Mouse (Mus musculus) mature B cell (primary cell): ENCODE measurements around the gene Sept3.
"Not testable (repeated sequence)": the region's sequence is repeated elsewhere in the genome, so short reads cannot be mapped to it uniquely, and the experiment has no call there.

Source experiments
- in situ Hi-C: fragments of 300-500 bp; cut with MboI; formaldehyde crosslinking; loops from 2 replicates; pipeline ENCODE4 v1.14.3; 2019

The Sept3 gene

DNA sequence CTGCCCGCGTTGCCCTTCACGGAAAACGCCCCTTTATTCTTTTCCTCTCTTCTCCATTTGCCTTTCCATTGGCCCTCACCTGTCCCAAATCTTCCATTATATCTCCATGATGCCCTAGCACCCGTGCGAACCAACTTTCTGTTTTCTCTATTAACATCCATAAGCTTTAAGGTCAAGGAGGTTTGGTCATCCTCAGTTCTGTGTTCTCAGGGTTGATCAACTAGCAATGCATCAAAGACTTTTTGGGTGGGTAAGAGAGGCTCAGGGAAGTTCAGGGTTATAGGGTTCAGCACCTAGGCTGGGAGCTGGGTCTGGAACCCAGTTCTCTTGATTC lies at the start of gene Sept3:
Gene Sept3 (plus strand): TSS at position 301 of the 334 bp plus-strand sequence.
- in situ Hi-C loops = no loop called here

DNA sequence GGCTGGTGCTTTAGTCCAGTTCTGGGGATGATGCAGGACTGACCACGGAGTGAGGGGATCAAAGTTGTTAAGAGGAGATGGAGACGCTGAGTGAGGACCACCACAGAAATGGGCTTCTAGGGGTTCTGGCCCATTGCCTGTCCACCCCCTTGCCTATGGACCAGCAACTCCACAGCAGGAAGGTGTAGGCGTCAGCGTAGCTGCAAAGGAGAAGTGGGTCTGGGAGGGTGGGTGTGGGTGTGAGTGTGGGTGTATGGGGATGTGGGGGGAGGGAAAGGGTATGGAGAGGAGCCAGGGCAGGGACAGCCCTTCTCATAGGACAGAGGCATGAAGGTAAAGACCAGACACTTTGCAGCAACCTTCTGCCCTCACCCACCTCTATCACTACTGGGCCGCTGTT lies 48.9 kb upstream of the Sept3 start:
- in situ Hi-C loops = loop anchor here (5.0 kb wide), 1 partner anchor 83 kb away; no protein-coding TSS in a partner anchor

DNA sequence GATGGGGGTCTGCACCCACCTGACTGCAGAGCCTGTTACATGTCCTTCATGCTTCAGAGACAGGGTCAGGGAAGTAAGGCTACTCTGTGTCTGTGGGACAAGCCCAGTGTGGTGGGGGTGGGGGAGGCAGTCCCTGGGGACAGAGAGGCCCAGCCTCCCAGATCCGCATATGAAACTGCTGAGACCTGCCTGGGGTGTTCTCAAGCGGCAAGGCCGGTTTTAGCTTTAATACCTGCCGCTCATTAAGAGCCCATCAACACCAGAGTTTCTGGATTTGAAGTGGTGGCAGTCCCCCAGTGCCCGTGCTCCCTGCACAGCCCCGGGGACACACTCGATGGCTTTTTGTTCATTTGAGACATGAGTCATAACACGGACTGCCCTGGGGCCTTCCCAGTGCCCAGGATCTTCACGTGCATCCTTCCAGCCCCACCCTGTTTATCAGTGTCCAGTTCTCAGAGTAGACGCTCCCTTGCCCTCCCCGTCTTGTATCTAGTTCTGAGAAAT lies 45.1 kb upstream of the Sept3 start:
- in situ Hi-C loops = loop anchor here (5.0 kb wide), 1 partner anchor 87 kb away; no protein-coding TSS in a partner anchor

DNA sequence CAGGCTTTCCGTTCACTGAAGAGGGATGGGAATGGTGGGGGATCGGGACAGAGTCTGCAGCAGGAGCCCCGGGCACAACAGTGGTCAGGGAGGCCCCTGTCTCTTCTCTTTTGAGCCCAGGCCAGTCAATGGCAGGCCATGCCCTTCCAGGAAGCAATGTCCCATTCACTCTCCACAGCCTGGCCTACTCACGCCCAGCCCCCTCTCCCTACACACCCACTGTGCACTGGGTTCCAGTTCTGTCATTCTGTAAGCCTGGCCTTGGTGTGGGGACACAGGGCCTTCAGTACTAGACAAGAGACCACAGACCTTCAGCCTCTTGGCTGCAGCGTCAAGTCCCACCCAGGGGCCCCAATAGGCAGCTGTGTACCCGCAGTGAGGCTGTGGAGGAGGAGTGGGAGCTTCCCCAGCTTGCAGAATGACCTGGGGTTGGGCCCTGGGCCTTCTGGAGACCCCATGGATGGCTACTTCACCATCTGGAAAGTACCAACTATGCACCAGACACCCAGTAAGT lies 44.5 kb upstream of the Sept3 start:
- in situ Hi-C loops = no loop called here

DNA sequence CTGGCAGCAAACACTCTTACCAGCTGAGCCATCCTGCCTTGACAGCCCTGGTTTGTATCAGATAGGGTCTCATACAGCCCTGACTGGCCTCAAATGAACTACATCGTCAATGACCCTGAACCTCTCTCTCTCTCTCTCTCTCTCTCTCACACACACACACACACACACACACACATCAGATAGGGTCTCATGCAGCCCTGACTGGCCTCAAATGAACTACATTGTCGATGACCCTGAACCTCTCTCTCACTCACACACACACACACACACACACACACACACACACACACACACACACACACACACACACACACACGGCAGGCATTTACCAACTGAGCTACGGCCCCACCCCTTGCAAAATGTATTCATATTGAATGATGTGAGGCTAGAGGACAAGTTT lies 43.6 kb upstream of the Sept3 start:
- in situ Hi-C loops = no loop called here

DNA sequence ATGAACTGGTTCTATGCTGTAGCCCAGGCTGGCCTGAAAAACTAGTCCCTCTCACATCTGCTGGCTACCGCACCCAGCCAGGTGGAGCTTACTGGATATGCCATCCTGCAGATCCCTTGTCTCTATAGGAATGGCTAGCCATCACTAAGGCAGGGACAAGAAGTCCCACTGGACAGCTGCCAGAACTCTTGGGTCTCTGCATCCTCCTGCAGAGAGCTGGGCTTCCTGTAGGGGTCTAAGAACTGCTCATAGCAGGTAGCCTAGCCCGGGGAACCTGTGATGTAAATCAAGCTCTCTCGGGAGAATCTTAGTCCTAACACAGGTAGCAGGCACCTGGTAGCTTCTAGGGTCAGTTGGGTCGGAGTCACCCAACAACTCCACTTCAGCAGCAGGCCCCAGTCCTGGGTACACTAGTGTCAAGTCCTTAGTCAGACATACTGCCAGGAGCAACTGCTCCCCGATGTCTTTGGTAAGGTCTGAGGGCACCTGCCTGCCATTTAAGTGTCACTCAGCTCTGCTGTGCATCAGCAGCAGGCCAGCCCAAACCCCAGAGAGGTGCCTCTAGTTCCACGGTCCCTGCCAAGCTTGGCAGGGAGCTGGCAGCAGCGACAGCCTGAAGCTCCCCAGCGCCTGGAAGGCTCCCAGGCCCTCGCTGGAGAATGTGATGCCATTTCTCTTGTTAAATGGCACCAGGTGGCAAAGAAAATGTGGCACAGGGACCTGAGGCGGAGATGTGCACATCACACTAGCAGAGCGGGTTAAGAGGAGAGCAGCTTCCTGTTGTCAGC lies 42.9 kb upstream of the Sept3 start:
- in situ Hi-C loops = no loop called here

DNA sequence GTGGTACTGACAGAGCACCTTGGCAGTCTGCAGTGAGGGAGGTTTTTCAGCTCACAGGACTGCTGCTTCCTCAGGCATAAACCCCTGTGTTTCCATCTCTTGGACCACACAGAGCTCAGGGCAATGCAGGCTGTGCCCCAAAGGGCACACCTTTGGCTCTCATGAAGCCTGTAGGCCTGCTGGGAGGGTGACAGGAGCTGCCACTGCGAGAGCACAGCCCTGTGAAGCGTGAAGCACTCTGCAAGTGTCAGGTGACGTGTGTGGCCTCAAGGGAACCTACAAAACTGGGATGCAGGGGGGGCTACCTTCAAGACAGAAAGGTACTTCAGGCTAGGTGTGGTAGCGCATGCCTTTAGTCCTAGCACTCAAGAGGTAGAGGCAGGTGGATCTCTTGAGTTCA lies 42.0 kb upstream of the Sept3 start:
- in situ Hi-C loops = no loop called here

DNA sequence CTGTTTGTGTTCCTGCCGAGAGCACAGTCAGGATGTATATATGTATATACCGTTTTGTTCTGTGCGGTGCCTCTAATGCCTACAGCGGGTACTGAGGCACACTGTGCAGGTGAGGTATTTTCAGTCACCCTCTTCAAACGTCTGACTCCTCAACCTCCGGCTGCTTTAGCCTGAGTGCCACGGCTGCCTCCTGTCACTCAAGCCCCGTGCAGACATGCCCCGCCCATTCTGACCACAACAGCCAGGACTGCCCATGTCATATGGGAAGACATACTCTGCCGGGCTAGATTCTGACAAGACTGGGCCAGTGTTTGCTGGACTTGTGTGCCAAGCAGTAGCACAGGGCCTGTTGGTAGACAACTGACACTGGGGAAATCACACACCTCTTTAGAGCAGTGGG lies 39.0 kb upstream of the Sept3 start:
- in situ Hi-C loops = no loop called here

DNA sequence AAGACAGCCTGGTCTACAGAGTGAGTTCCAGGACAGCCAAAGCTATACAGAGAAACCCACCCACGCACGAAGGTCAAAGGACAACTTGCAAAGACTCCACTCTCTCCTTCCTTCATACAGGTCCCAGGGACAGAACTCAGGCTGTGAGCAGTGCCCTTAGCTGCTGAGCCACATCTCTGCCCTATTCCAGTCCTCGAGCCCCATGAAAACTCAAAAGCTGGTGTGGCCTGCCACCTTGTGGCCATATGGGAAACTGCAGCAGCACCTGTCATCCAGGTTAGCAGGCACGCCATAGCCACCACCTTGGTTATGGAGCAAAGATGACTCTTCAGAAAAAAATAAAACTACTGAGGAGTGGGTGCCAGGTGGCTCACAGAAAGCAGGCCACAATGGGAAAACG lies 38.1 kb upstream of the Sept3 start:
- in situ Hi-C loops = no loop called here

DNA sequence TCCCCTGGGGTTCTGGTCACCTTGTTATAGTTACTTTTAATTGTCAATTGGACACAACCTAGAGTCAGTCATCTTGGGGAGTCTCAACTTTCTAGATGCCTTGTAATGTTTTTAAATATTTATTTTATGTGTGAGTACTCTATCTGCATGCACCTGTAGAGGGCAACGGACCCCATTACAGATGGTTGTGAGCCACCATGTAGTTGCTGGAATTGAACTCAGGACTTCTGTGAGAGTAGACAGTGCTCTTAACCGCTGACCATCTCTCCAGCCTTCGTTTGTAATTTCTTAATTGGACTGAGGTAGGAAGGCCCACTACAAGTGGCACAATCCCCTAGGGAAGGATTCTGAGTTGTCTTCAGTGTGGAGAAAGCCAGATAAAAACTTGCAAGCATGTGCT lies 31.4 kb upstream of the Sept3 start:
- in situ Hi-C loops = no loop called here

DNA sequence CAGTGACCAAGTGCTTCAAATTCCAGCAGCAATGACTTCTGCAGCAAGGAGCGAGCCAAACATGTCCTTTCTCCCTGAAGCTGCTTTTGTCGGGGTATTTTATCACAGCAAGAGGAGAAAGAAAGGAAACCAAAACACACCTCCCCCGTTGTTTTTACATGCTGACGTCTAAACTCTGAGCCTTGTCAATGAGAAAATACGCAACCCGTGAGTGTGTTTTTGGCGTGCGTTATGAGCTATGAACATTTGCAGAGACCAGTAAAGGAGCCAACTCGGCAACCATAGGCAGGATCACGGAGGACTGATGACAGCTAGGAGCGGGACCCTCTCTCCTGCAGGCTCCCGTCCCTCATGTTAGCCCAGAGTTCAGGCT lies 31.0 kb upstream of the Sept3 start:
- in situ Hi-C loops = no loop called here

DNA sequence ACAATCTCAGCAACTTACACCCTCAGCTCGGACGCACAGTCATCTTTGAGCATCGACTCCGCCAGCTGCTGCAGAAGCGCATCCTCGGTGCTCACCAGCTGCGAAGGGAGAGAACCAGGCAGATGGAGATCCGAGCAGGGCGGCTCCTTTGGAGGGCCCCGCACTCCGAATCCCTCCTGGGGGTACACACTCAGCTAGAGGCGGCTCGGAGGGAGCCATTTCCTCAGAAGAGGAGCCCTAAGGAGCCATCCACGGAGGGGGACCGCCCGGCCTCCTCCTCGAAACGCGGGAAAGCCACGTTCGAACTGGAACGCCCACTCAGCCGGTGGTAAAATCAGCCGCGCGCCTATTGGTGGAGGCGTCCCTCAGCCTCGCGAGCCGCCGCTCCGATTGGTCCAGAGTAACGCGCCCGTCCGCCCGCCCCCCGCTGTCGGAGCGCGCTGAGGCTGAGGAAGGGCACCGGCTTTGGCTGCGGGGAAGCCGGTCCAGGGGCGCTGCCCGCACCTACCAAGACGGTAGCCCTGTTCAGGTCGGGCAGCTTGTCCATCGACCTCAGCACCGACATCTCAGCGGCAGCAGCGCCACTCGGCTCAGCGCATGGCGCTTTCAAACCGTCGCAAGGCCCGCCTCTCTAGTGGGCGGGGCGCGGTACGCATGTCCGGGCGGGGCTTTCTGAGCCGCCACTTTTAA lies 30.4 kb upstream of the Sept3 start, which contains the start of gene Cenpm:
Gene Cenpm (minus strand): TSS at position 634 of the 690 bp plus-strand sequence.
- in situ Hi-C loops = no loop called here

DNA sequence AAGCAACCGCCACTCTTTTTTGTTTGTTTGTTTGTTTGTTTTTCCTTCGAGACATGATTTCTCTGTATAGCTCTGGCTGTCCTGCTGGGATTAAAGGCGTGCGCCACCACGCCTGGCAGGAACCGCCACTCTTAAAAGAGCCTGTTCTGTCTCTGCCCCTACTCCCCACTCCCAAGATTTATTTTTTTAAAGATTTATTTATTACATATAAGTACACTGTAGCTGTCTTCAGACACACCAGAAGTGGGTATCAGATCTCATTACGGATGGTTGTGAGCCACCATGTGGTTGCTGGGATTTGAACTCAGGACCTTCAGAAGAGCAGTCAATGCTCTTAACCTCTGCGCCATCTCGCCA lies 29.9 kb upstream of the Sept3 start:
- in situ Hi-C loops = not testable (repeated sequence)

DNA sequence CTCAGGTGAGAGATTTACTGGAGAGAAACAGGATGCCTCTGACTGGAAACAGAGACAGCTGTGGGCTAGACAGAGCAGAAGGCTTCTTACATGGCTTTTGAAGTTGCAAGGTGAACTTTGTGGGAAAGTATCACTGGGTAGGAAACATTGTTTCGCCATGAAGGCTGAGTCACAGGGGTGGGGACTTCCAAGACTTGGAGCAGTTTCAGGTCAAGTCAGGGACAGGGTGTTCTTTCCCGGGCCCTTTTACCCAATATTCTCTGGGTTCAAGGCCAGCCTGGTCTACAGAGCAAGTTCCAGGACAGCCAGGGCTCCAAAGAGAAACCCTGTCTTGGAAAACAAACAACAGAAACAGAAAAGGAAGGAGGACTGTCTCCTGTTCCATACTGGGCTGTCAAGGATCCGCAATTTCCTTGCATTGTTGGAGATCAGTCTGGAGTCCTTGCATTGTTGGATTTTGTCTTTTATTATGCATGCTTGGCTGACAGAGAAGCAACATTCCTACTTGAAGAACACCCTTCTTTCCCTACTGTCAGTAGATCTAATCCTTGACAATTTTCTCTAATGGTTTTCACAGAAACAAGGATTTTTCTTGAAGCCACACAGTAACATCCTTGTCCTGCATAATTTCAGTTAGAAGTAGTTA lies 27.4 kb upstream of the Sept3 start:
- in situ Hi-C loops = no loop called here

DNA sequence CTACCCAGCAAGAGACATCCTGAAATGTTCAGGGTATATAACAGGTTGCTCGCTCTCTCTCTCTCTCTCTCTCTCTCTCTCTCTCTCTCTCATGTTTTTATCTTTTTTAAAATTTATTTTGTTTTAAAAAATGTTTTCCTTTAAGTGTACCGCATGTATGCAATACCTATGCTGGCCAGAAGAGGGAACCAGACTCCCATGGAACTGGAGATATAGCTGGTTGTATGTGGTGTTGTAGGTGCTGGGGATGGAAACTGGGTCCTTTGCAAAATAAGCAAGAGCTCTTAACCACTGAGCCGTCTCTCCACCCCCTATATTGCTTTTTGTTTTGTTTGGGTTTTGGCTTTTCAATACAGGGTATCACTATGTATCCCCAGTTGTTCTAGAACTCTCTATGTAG lies 23.1 kb upstream of the Sept3 start:
- in situ Hi-C loops = no loop called here

DNA sequence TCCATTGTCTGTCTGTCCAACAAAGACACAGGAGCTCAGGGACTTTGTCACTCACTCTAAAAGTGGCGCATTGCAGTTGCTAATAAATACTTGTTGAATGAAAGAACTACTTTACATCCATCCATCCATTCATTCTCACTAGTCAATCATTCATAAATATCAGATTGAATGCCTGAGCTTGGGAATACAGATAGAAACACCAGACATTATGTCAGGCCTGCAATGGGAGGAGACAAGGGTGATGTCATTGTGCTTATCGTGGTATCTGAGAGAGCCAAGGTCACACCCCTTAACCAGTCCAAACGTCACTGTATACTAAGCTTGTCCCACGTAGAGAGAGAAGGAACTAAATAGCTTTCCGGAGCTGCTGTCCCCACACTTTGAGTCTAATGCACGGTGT lies 22.6 kb upstream of the Sept3 start, which contains the start of gene 1500009C09Rik:
Gene 1500009C09Rik (plus strand): TSS at position 301 of the 400 bp plus-strand sequence.
- in situ Hi-C loops = no loop called here

DNA sequence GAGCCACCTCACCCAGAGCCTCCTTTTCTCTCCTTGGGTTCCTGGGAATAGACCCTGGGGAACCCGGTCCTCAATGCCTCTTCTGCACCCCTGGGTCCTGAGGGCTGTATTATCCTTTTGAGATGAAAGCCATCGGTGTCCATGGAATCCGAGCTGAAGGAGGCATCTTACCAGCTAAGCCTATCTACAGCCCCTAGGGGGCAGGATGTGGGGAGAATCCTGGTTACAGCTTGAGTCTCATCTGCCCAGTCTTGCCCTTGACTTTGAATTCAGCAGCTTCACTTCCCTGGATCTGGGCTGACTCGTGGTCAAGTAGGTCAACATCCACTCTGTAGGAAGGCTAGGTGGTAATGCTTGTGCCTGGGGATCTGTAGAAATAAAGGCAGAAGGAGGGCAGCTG lies 19.4 kb upstream of the Sept3 start:
- in situ Hi-C loops = no loop called here

DNA sequence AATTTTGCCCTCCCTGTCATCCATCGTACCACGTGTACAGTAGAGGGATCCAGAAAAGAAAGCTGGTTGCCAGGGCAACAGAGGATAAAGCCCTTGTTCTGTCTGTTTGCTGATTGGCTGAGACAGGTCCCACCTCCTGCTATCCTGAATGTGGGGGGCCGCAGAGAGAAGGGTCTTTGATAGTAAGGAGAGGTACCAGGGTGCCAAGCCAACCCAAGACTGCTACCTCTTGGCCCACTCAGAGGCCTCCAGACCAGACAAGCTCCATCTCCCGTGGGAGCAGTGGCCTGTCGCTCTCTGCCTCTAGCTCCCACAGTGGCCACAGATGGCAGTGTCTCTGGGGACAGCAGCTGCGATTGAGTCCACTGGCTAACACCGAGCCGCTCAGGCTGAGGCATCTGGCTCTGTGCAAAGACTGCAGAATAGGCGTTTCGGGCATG lies 18.7 kb upstream of the Sept3 start:
- in situ Hi-C loops = no loop called here

DNA sequence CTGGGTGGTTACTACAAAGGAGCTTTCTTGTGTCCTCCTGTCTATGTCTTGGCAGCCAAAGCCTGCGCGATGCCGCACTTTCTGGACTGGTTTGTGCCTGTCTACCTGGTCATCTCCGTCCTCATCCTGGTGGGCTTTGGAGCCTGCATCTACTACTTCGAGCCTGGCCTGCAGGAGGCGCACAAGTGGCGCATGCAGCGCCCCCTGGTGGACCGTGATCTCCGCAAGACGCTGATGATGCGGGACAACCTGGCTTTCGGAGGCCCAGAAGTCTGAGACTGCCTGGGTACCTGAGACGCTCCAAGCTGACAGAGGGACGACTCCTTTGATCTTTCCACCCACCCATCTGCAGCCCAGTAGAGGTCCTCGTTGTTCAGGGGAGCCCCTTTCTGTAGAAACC lies 15.2 kb upstream of the Sept3 start:
- in situ Hi-C loops = no loop called here

DNA sequence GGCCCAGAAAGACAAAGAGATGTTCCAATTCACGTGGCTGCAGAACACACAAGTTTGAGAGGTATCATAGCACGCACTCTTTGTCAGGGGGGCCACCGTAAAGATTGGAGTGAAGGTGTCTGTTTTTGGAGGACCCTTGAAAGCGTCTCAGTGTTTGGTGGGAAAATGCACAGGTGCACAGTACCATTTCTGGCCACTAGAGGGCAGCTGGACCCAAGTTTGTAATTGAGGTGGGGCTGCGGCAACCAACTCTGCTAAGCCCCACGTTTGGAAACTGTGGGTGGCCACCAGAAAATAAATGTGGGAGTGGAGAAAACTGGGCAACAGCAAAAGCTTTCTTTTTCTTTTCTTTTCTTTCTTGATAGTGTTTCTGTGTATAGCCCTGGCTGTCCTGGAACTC lies 8.3 kb upstream of the Sept3 start:
- in situ Hi-C loops = no loop called here

DNA sequence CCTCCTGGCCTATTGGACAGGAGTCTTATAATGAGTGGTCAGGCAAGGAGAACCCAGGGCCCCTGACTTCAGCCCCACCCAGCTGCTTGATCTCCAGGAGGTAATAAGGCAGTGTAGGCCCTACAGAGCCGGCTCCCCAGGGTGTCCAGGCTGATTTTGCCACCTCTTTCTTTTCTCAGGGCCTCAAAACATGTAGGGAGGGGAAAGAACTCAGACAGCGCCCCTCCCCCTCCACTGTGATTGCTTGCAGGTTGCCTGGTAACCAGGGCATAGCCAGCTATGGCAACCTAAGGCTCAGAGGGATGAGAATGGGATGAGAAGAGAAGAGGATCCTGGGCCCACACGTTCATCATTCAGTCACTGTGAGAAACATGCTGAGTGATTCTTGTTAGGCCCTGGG lies 6.5 kb upstream of the Sept3 start:
- in situ Hi-C loops = no loop called here

DNA sequence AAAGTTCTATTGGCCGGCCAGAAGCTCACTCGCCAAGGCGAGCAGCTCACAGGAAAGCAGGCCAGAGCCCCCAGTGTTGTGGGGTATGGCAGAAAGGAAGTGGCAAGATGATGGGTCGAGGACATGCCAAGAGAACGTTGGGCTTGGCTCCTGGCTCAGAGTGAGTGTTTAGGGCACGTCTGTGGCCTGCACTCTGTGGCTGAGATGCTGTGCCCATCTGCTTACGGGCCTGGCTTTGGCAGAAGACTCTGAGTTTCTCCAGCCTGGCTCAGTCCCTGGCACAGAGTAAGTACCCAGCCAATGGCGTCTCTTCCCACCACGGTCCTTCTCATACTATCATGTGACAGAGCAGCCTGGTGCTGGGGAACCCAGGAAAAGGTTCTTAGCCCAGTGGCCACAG lies 5.9 kb upstream of the Sept3 start:
- in situ Hi-C loops = no loop called here

DNA sequence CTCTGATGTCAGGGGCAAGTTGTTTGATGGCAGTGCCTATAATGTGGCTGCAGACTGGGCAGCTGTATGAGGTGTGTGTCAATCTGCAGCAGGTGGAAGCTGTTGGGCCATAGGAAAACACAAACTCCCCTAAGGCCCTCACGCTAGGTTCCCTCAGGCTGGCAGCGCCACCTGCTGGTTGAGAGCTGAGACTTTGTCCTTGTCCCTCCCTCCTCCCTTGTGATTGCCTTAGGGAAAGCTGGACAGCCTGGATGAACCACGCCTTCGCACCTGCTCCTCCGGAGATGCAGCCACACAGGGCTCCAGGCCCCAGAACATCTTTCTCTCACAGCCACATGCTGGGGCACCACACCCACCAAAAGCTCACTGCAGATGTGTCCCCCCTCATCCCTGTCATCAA lies 3.5 kb upstream of the Sept3 start:
- in situ Hi-C loops = no loop called here
